Comparison of ENCODE assay signal across 9 mouse cellular contexts in the genomic region with DNA sequence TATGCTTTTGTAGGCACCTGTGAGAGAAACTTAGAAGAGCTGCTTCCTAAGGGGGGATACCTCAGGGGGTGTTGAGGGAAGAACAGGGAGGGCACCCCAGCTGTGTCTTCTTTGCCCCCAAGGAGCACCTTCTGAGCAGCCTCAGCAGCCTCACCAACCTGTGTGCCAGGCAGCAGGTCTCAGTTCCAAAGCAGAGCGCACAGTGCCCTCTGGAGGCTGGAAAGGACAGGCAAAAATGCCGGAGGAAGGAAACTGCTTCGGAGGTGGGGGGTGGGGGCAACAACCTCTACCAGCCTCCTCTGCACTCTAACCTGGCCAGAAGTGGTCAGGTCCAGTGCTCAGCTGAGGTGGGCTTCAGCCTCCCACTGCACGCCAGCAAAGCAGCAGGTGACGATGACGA. TPM values are rescaled to one million over a fixed set of nuclear protein-coding genes. Genes with fewer than 3 reads are reported as not detected.
DNase-seq lines count a peak whose midpoint lies in the region; ATAC-seq lines count a peak whose summit lies in the region.
"Had no signal": no experiment of that assay in that cellular context is flagged by ENCODE, and none has a peak within 500 bp of the region (broad histone marks: within the 10 kb centered on the region; RNA-seq: fewer than 3 reads in every experiment).

No protein-coding gene starts in this region.

- no peak for DNase-seq in forebrain, embryonic 10.5 days (ENCODE audit: extremely low spot score, low spot score)
- peak; percentile 66 for DNase-seq in midbrain, embryonic 14.5 days
- no peak for DNase-seq in midbrain, embryonic 11.5 days (ENCODE audit: low spot score, missing footprints)
- peak; percentile 62 for DNase-seq in embryo, embryonic 11 days
- DNase-seq in spleen, postnatal 14 days (ENCODE audit: low spot score in 2 of 2): no peak
- no peak for DNase-seq in ovary, adult 18-20 months (ENCODE audit: low spot score)

- peak overlapping the region; percentile 53; the same call in 1 of the 2 replicates for H3K27ac ChIP-seq in forebrain, embryonic 10.5 days
- no peak overlapping the region for H3K27ac ChIP-seq in forebrain, embryonic 16.5 days (ENCODE audit: low read length)
- no peak overlapping the region for H3K27ac ChIP-seq in midbrain, embryonic 14.5 days (replicated peaks; ENCODE audit: low read depth, low read length)
- H3K27ac ChIP-seq in midbrain, embryonic 11.5 days (ENCODE audit: low read depth, low read length): no peak overlapping the region
- H3K27ac ChIP-seq: macrophage had no signal

- no peak overlapping the region for H3K4me2 ChIP-seq in forebrain, embryonic 16.5 days (ENCODE audit: low read length)
- H3K4me2 ChIP-seq in midbrain, embryonic 14.5 days (ENCODE audit: low read length): no peak overlapping the region
- no peak overlapping the region for H3K4me2 ChIP-seq in midbrain, embryonic 11.5 days

- no peaks in the 10 kb centered on the region for H3K9me3 ChIP-seq in forebrain, embryonic 10.5 days
- no peaks in the 10 kb centered on the region for H3K9me3 ChIP-seq in forebrain, embryonic 16.5 days (ENCODE audit: control insufficient read depth, low read length)
- no peaks in the 10 kb centered on the region for H3K9me3 ChIP-seq in midbrain, embryonic 14.5 days (ENCODE audit: control insufficient read depth, low read length)
- H3K9me3 ChIP-seq in midbrain, embryonic 11.5 days (ENCODE audit: control insufficient read depth, low read length): no peaks in the 10 kb centered on the region

- peaks cover 18% of the 10 kb centered on the region for H3K27me3 ChIP-seq in forebrain, embryonic 10.5 days (ENCODE audit: poor library complexity, severe bottlenecking)
- H3K27me3 ChIP-seq in forebrain, embryonic 16.5 days (replicated peaks; ENCODE audit: control insufficient read depth, insufficient read depth, low read length): no peaks in the 10 kb centered on the region
- H3K27me3 ChIP-seq in midbrain, embryonic 14.5 days (ENCODE audit: control insufficient read depth, insufficient read depth, low read length): no peaks in the 10 kb centered on the region
- H3K27me3 ChIP-seq in midbrain, embryonic 11.5 days (ENCODE audit: control insufficient read depth, insufficient read depth, low read length): no peaks in the 10 kb centered on the region

- ATAC-seq in forebrain, embryonic 16.5 days: no peak
- ATAC-seq in midbrain, embryonic 14.5 days (ENCODE audit: low FRiP score, low TSS enrichment): no peak
- ATAC-seq in midbrain, embryonic 11.5 days (ENCODE audit: low FRiP score): no peak
- peak; percentile 74 for ATAC-seq in megakaryocyte-erythroid progenitor cell, adult 5-6 weeks (replicated peaks; ENCODE audit: low FRiP score, low TSS enrichment, poor library complexity, severe bottlenecking)

- peaks cover 20% of the 10 kb centered on the region for H3K36me3 ChIP-seq in forebrain, embryonic 10.5 days (replicated peaks)
- H3K36me3 ChIP-seq in forebrain, embryonic 16.5 days (ENCODE audit: control insufficient read depth, insufficient read depth): no peaks in the 10 kb centered on the region; the same call in 1 of the 2 replicates
- no peaks in the 10 kb centered on the region for H3K36me3 ChIP-seq in midbrain, embryonic 14.5 days (ENCODE audit: control insufficient read depth, insufficient read depth, low read length)
- no peaks in the 10 kb centered on the region for H3K36me3 ChIP-seq in midbrain, embryonic 11.5 days (ENCODE audit: control insufficient read depth, insufficient read depth, low read length)

- H3K9ac ChIP-seq in forebrain, embryonic 16.5 days (replicated peaks; ENCODE audit: low read depth, low read length): no peak overlapping the region
- H3K9ac ChIP-seq in midbrain, embryonic 14.5 days (replicated peaks; ENCODE audit: low read length): no peak overlapping the region
- no peak overlapping the region; the same call in 1 of the 2 replicates for H3K9ac ChIP-seq in midbrain, embryonic 11.5 days (ENCODE audit: low read length)

- 38% methylated on average over 6 of the region's 6 CpGs for WGBS in forebrain, embryonic 10.5 days
- WGBS in forebrain, embryonic 16.5 days: 35% methylated on average over 6 of the region's 6 CpGs
- WGBS in midbrain, embryonic 14.5 days: 54% methylated on average over 6 of the region's 6 CpGs
- WGBS in midbrain, embryonic 11.5 days: 43% methylated on average over 6 of the region's 6 CpGs

- H3K4me3 ChIP-seq in forebrain, embryonic 10.5 days: no peak overlapping the region
- no peak overlapping the region for H3K4me3 ChIP-seq in forebrain, embryonic 16.5 days (replicated peaks; ENCODE audit: low read length)
- H3K4me3 ChIP-seq in midbrain, embryonic 14.5 days (replicated peaks; ENCODE audit: low read depth, low read length): no peak overlapping the region
- H3K4me3 ChIP-seq in midbrain, embryonic 11.5 days (ENCODE audit: low read depth, low read length): no peak overlapping the region

- H3K4me1 ChIP-seq in forebrain, embryonic 10.5 days: peaks cover 38% of the 10 kb centered on the region
- H3K4me1 ChIP-seq in forebrain, embryonic 16.5 days (replicated peaks; ENCODE audit: control insufficient read depth, insufficient read depth, low read length): peaks cover 3% of the 10 kb centered on the region; the same call in 1 of the 2 replicates
- peaks cover 8% of the 10 kb centered on the region; the same call in 1 of the 2 replicates for H3K4me1 ChIP-seq in midbrain, embryonic 14.5 days (ENCODE audit: control insufficient read depth, insufficient read depth, low read length)
- H3K4me1 ChIP-seq in midbrain, embryonic 11.5 days (ENCODE audit: control insufficient read depth, insufficient read depth, low read length): peaks cover 4% of the 10 kb centered on the region

RNA-seq across cellular contexts. Expression of a gene that starts 6.3 kb away (rescaled TPM):
- polyA plus RNA-seq in forebrain, embryonic 10.5 days (2016; fragmentation: Nextera tagmentation; extraction: Ambion mirVana): 39.2 and 43.2 TPM in 2 replicates
- polyA plus RNA-seq in forebrain, embryonic 16.5 days (2015; fragmentation: Nextera tagmentation; extraction: Ambion mirVana): 64.8 and 66.9 TPM in 2 replicates
- polyA plus RNA-seq in midbrain, embryonic 14.5 days (2014; fragmentation: Nextera tagmentation; extraction: Ambion mirVana): 52.3 and 63.6 TPM in 2 replicates
- 60.4 and 62.7 TPM in 2 replicates for polyA plus RNA-seq in midbrain, embryonic 11.5 days (2014; fragmentation: Nextera tagmentation; extraction: Ambion mirVana)
- 20.9 and 35.9 TPM in 2 replicates for total RNA-seq in megakaryocyte-erythroid progenitor cell, adult 5-6 weeks (2014; fragmentation: Nextera tagmentation)
- total RNA-seq in megakaryocyte-erythroid progenitor cell, adult 5-6 weeks (2017): 13.1 and 18.7 TPM in 2 replicates

RNA-seq across cellular contexts. Expression of a gene that starts 34.2 kb away (rescaled TPM):
- 183 and 190 TPM in 2 replicates for polyA plus RNA-seq in forebrain, embryonic 10.5 days (2016; fragmentation: Nextera tagmentation; extraction: Ambion mirVana)
- polyA plus RNA-seq in forebrain, embryonic 16.5 days (2015; fragmentation: Nextera tagmentation; extraction: Ambion mirVana): 16.6 and 35.1 TPM in 2 replicates
- polyA plus RNA-seq in midbrain, embryonic 14.5 days (2014; fragmentation: Nextera tagmentation; extraction: Ambion mirVana): 39.3 and 45.2 TPM in 2 replicates
- polyA plus RNA-seq in midbrain, embryonic 11.5 days (2014; fragmentation: Nextera tagmentation; extraction: Ambion mirVana): 94.5 and 94.6 TPM in 2 replicates
- total RNA-seq in megakaryocyte-erythroid progenitor cell, adult 5-6 weeks (2014; fragmentation: Nextera tagmentation): not detected in 2 replicates
- not detected in 2 replicates for total RNA-seq in megakaryocyte-erythroid progenitor cell, adult 5-6 weeks (2017)
- polyA plus RNA-seq: macrophage had no signal

RNA-seq across cellular contexts. Expression of a gene that starts 59.9 kb away (rescaled TPM):
- polyA plus RNA-seq in forebrain, embryonic 10.5 days (2016; fragmentation: Nextera tagmentation; extraction: Ambion mirVana): 0.49 and 0.67 TPM in 2 replicates
- 0.20 TPM in 1 of 2 replicates, not detected in the other for polyA plus RNA-seq in forebrain, embryonic 16.5 days (2015; fragmentation: Nextera tagmentation; extraction: Ambion mirVana)
- polyA plus RNA-seq in midbrain, embryonic 14.5 days (2014; fragmentation: Nextera tagmentation; extraction: Ambion mirVana): not detected in 2 replicates
- 0.10 and 0.38 TPM in 2 replicates for polyA plus RNA-seq in midbrain, embryonic 11.5 days (2014; fragmentation: Nextera tagmentation; extraction: Ambion mirVana)
- 1.5 TPM in 1 of 2 replicates, not detected in the other for total RNA-seq in megakaryocyte-erythroid progenitor cell, adult 5-6 weeks (2014; fragmentation: Nextera tagmentation)
- 0.85 and 0.88 TPM in 2 replicates for total RNA-seq in megakaryocyte-erythroid progenitor cell, adult 5-6 weeks (2017)

Comparison
In these comparisons a context has a peak if more than half of its experiments do, and no peak if none do; other contexts are left out.
1. DNase-seq: peak in midbrain, embryonic 14.5 days (single experiment) and embryo, embryonic 11 days (single experiment); none in forebrain, embryonic 10.5 days (single experiment), midbrain, embryonic 11.5 days (single experiment), spleen, postnatal 14 days (0 of 2) and ovary, adult 18-20 months (single experiment).